Mouse (Mus musculus) spleen, postnatal 10 days (tissue): ENCODE data around the gene Tanc2.

Source experiments
- DNase-seq, 2 experiments: peaks; one replicate each; pipeline ENCODE4 v3.0.0; 2021 to 2022; ENCODE audit warnings: low spot score in 2 of 2

Tanc2 gene

DNA sequence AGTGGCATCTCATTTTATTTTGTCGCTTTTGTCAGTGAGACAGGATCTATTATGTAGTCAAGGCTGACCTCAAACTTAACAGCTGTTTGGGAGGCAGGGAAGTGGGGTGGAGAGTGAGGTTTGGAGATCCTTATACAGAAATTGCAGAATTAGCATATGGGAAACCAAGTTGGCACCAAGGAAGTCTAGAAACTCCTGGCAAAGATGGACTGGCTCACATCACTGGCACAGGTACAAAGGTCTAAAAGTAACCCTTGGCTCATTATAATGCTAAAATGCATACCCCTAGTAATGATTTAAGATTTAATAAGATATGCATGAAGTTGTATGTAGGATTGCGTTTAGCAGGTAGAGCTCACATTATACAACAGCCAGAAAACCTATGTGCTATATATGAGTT, 58.2 kb downstream of the Tanc2 start:
- no peak for DNase-seq

DNA sequence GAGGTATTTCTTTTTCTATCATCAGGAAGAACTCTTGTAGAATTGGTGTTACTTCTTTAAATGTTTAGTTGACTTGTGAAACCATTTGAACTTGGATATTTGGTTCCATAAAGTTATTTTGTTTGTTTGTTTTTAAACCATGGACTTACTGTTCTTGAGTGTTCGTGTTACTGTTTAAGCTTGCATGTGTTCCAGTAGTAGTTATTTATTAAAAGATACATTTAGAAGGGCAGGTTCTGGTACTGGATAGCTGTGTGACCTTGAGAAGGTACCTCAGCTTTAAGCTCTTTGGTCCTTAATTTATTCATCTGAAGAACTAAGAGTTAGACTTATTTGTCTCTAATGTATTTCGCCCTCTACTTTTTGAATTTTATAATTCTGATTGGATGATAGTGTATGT, 64.8 kb downstream of the Tanc2 start:
- no peak for DNase-seq

DNA sequence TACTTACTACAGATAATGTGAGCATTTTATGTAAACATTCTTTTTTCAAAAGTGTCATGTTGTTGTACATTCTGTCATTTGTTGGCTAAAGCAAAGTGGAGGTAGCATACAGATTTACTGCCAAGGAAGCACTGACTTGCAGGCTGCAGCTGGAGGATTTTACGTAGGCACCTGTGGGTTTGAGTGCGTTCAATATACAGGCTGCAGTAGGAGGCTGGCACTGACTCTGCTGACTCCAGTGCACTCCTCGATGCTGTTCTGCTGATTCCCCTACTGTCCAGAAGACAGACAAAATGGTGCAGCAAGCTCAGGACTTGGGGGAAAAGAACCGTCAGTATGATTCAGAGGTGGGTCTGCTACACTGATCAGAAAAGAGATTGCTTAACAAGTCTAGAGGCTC, 65.5 kb downstream of the Tanc2 start:
- no peak for DNase-seq

DNA sequence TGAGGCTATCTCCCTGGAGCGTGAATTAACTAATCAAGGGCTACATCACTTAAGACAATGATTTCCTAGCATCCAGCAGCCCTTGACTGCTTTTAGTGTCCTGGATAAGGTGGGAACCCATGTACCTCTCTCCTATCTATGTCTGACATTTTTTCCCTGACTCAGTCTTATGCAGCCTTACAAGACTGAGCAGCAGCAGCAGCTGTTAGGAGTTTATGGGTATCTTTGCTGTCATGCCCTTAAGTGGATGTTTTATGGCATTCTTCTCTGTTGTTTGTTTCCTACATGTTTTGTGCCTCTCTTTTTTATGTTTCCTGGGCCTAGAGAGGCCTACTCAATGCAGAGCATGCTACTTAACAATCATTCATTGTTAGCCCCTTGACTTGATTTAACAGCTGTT, 78.1 kb downstream of the Tanc2 start:
- DNase-seq = no peak

DNA sequence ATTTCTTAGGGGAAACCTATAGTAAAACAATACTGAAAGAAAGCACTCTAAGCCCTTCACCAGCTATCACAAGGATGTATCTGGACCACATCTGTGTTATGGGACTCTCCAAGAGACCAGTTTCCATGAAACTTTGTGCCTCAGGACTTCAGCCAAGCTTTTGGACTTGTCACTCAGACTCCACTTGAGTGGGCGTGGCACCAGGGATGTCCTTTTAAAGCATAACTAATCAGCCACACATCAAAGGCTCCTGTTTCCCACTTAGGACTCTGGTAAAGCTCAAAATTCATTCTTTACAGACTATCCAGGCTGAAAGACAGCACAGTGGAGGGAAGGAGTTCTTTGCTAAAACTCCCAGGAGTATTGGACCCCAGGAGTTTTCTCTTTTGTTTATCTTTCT, 89.2 kb downstream of the Tanc2 start:
- no peak for DNase-seq

DNA sequence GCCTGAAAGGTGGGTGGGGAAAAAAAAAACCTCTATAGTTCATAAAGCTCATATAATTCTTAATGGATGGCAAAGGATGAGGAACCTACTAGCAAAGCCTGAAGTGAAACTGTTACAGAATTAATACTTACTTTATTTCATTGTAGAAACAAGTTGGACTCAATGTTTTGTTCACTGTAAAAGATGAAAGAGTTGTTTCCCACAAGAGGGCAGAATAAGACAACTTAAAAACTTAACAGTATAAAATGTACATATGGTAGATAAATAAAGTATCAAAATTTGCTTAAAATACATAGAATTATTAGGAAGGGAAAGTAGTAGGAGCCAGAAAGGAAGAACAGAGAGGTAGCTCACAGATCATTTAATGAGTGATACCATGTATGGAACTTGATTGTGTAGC, 95.0 kb downstream of the Tanc2 start:
- DNase-seq = no peak

DNA sequence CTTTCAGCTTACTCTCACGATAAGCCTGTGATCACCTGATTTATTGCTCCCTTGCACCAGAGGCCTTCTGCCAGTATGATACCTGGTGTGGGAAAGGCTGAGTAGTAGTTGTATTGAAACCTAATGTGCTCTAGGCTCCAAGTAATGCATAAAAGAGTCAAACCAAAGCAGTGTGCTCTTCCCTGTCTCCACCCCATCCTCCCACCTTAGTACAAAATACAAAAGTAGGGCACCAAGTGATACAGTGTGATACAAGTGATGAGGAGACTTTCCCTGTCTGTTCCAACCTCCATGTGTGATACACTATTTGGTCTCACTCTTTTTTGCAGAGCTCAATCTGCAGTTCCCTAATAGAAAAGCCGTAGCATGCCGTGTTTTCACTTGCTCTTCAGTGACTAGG, 110.7 kb downstream of the Tanc2 start:
- no peak for DNase-seq

DNA sequence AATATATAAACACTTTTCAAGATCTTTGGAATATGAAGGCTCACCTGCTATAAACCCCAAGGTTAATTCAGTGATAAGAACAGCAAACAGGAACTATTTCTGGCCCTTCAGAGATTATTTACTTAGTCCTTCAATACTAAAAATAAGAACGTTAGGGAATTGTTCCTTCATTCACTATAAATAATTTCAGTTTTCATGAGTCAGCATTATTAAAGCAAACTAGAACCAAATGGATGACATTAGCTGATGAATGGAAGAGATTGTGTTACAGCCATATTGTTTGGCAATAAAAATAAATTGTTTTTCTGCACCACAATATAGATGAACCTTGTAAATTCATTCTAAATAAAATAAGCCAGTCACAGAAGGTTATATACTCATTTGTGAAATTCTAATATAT, 129.9 kb downstream of the Tanc2 start:
- DNase-seq = no peak

DNA sequence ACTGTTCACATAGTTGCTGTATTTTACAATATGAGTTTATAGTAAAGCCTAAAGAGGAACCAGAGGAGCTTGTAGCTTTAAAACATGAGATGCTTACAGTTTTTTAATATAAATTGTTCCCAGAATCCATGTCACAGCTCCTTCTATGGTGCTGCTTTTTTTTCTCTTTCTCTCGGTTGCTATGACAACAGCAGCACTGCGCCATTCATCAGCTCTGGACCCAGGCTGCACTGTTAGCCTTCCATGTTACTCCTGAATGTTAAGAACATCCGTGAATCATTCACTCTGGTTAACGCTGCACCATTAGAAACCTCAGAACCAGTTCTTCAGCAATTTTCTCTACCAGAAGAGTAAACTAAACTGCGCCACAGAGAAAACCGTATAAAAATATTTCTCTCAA, 141.8 kb downstream of the Tanc2 start:
- DNase-seq = no peak

DNA sequence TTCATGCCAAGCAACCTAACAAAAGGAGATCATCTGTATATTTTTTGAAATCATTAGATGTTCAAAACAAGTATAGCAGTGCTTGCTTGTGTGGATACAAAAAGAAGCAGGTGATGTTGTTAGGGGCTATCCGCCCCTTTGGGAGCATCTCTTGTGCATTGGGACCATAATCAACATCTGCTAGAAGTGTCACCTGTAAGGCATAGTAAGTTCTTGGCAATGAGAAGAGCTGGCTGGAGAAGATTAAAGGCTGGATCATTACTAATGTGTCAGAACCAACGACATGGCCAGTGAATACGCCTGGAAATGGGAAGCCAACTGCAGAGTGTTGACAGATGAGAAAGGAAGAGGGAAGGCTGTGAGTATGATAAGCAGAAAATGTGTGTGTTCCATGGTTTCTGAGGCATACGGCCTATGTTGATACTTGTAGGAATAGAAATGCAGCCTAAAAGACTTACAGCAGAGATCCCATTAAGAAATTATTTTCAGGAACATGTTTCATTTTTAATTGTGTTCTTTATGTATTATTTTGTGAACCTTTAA, 142.3 kb downstream of the Tanc2 start:
- no peak for DNase-seq

DNA sequence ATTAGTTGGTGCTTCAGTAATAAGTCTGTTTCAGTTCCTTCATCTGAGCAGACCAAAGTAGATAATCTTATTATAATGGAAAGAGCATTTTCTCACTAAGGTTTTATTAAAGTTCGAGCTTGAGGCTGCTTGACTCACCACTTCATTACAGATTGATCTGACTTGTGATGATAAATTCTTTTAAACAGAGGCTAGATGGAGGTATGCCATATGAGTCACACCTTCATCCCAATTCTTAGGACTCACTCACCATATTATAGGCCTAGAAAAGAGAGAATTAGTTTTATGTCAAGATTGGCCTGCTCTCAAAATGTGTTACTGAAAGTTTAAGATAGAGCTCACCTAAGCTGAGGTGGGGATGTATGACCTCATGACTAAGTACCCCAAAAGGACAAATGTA, 153.4 kb downstream of the Tanc2 start:
- DNase-seq = no peak

DNA sequence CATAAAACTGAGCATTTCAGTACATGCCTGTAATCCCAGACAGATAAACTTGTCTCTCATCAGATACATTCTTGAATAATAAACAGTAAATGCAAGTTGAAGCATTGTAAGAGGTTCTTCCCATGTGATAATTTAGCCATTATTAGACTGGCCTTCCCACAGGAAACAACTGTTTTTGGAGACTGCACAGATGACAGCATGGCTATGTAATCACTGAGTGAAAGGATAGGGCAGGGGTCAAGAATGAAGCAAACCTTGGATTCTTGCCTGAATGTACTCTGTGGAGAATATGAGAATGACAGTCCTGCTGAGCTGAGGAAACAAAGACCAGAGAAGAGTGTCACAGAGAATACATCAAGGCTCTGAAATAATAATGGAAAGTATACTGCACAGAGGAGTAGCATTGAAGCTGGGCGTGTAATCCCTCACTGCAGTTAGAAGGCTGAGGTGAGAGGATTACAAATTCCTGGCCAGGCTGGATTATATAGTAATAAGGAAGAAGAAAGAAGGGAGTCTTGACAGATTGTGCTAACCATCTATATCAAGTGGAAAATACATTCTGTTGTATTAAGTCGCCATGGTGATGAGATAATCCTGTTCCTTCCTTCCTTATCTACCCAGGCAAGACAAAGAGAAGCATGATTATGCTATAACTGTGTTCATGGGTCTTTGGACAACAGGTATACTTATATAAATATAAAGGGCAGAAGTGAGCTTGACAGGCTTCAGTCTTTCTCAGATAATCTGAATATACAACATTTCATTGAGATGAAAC, 159.7 kb downstream of the Tanc2 start:
- no peak for DNase-seq

DNA sequence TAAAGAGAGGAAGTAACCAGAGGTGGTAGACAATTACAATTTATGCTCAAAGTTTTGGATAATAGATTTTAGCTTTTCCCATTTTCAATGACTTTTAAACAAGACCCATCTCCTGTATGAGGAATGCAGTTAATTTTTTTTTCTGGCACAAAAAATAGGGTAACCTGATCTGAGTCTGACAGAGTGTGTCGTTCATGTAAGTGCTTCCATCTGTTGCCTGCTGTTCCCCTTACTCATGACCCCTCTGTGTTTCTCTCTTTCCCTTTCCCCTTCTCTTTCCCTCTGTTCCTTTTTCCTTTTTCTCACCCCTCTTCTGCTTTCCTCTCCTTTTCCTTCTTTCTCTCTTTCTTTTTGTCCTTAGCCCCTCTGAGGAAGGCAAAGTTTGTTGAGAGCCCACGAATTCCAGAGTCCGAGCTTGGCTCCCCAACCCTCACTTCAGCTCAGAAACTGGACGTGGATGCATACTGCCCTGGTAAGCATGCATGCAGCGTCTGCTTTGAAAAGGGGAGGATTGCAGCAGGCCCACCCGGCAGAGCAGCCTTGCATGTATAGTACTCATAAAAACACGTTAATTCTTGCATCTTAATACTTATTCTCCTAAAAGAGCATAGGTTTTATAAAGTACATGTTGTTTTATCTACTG, 168.9 kb downstream of the Tanc2 start:
- no peak for DNase-seq

DNA sequence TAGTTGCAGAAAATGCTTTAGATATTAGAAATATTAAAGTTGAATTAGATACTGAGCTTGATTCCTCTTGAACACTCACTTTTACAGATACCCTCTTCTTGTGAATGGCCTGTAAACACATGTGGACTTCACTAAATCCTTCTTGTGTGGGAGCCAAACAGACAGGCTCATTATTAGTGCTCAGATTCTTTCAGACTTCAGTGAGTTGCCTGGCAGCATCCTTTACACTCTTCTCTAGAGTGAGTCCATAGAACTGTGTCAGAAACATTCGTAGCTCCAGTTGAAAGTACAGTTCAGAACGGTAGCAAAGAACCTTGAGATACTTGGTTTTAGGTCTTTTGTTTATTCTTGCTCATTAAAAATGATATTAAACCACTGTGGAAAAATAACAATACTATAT, 169.6 kb downstream of the Tanc2 start:
- DNase-seq = no peak

DNA sequence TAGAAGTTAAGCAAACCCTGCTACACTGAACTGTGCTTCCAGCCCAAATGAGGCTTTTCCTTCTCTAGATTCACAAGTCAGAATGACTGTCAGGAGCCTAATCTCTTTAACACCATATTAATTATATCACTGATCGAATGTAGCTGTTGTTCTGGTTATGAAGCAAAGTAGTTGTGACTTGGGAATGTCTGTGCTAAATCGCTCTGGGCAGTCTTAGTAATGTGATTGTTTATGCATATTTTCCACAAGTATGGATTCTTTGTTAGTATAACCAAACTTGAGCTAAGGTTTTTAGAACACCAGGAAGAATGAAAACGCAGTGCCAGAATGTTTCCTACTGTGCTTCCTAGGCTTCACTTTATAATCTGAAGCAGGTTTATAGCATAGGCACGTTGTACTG, 170.6 kb downstream of the Tanc2 start:
- no peak for DNase-seq

DNA sequence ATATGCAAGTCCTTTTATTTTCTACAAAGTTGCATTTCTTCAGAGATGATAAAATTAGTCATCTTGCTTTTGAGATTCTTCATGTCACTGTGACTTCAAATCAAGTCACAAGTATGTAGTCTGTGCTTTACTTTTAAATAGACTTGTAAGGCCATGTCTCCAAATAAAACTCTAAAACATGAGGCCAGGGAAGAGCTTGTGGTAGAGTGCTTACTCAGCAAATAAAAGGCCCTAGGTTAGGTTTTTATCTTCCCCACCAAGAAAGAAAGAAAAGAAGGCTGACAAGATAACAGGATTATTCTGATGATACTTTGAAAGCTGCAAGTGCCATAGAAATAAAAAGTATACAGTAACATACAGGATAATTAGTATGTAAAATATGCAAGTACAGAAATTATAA, 188.0 kb downstream of the Tanc2 start:
- no peak for DNase-seq

DNA sequence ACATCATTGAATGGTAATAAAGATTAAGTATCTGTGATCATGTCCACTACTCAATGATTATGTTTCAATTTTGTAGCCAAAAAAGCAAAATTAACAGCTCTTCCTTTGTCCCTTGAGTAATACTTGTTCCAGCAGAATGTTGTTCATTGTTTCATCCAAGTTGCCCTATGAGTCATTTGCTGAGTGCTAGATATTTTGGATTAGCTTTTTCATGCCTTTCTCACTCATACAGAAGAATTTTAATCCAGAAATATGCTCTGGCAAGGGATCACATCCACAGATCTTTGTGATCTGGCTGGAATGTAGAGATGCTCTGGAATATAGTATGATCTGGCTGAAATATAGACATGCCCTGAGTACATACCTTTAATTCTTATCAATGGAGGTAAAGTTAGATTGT, 202.7 kb downstream of the Tanc2 start:
- DNase-seq = no peak

DNA sequence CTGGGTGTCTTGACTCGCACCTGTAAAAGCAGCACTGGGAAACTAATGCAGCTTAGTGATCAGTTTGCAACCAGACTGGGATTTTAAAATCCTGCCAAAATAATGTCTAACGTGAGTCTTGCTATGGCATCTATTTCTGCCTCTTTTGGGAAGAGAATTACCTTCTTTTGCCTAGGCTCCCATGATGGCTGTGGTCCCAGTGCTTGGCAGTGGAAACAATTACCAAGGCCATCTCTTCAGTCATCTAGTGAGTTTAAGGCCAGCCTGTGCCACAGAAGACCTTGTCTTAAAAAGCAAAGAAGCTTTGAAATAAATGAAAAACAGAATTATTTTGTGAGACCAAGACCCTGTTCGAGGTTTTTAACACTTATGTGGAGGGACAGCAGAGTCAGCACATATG, 213.9 kb downstream of the Tanc2 start:
- no peak for DNase-seq

DNA sequence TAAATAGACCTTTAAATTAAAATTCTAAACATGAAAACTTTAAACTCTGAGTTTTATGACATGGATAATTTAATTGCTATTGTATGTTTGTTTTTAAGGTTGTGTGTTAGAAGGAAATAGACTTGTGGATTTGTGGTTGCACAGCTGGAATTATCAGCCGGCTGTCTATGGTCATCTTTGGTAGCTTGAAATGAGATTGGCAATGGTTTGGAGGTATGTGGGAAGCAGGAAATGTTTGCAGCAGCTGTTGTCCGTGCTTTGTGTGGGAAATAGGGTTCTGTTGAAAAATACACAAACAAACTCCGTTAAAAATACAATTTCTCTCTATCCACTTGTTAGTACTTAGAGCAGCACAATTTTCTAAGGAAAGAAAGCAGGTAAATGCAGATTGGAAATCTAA, 215.0 kb downstream of the Tanc2 start:
- no peak for DNase-seq

DNA sequence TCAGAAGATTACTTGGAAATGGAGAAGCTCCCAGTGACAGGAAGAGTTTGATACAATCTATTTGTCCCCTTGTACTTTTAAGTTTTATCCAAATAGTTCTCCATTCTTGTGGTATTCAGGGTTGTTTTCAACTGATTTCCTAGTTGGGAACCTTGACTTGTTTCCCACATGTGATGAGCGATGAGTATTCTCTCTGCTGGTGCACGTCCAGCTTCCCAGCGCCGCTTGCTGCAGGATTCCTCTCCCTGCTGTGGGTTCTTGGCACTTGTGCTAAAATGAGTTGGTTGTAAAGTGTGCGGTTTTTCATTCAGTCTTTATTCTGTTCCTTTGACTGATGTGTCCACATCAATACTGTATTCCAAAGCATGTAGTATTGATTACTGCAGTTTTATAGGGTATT, 217.3 kb downstream of the Tanc2 start:
- no peak for DNase-seq

DNA sequence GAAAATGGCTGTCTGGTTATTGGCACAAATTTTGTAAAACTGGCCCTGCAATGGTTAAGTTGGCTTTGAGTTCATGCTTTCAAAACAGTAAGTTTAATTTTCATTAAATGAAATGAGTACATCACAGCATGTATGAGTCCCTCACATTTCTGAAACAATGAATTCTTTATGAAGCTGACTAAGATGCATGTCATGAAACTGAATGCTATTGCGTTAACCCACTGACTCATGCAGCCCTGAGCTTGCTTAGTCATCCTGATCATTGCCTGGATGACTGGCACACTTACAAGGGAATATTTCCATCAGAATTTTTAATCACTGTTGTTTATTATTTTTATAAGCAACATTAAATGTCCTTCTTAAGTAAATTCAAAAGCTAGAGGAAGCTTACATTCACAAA, 233.5 kb downstream of the Tanc2 start:
- DNase-seq = no peak

DNA sequence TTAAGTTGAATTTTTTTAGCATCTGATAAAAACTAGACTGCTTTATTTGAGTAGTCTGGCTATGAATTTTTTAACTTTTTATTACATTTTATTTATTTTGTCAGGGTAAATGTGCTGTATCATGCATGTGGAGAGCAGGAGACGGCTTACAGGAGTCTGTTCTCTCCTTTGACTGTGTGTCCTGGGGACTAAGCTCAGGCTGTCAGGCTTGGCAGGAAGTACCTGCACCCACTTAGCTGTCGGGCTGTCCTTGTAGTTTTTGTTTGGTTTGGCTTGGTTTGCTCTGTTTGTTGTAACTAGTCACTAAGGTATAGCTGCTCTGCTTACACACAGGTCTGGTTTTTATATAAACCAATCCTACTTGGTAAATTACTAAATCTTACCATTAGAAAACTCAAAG, 234.0 kb downstream of the Tanc2 start:
- no peak for DNase-seq

DNA sequence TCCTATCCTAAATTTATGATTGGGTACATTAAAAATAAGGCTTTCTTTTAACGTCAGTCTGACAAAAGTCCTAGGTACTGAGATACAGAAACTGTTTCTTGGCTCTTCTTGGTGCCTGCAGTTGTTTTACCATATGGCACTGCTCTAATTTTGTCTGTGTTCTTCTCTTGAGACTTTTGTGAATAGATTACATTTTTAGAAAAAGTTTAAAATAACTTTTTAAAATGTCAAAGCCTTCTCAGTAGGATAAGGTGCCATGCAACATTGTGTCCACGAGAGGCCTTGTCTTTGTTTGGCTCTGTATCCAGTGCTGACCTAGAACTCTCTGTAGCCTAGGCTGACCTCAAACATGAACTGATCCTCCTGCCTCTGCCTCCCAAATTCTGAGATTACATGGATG, 238.4 kb downstream of the Tanc2 start:
- DNase-seq = no peak

DNA sequence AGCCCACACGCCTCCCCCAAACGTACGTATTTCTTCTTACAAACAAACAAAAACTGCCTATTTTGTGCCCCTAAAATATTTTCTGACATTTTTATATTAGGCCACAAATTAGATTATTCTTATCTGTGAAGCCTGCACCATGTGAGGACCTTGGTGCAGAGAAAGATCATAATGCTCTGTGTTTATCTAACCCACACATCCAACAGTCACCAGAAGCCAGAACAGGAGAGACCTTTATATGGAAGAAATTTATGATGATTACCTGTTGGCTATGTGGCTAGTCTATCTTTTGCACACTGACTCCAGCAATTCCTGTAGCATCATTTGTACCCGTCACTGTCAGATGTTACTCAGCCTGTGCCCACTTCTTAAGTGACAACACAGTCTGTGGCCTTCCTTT, 245.4 kb downstream of the Tanc2 start:
- DNase-seq = no peak
